ENCODE assay signal across 27 mouse cellular contexts in the genomic region with DNA sequence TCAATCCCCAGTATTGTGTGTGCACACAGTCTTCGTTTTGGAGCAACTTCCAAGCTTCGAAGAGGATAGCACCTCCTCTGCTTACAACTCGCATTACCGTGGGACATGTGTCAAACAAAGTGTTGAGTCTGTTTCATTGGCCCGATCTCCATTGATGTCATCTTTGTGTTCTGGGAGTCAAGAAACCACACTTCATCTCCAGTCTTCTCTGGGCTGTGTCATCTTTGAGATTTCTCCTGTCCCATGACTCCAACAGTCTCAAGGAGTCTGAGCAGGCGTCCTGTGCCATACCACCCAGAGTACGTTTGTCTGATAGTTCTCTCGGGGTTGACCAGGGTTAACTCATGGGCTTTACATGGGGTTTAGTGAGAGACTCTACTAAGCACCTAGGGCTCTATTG.
"Had no signal": no experiment of that assay in that cellular context is flagged by ENCODE, and none has a peak within 500 bp of the region (broad histone marks: within the 10 kb centered on the region; RNA-seq: fewer than 3 reads in every experiment).

No protein-coding gene starts in this region.

- H3K36me3 ChIP-seq: limb, embryonic 10.5 days; limb, embryonic 12.5 days; limb, embryonic 13.5 days; limb, embryonic 15.5 days; liver, embryonic 12.5 days; liver, embryonic 13.5 days; liver, embryonic 15.5 days; lung, embryonic 15.5 days; midbrain, embryonic 10.5 days; midbrain, embryonic 12.5 days; midbrain, embryonic 13.5 days; midbrain, embryonic 15.5 days had no signal

- H3K4me1 ChIP-seq: limb, embryonic 12.5 days; limb, embryonic 15.5 days; midbrain, embryonic 12.5 days; midbrain, embryonic 13.5 days; midbrain, embryonic 15.5 days had no signal

- H3K27me3 ChIP-seq: limb, embryonic 12.5 days; limb, embryonic 13.5 days; limb, embryonic 15.5 days; liver, embryonic 12.5 days; liver, embryonic 13.5 days; liver, embryonic 15.5 days; lung, embryonic 15.5 days; midbrain, embryonic 15.5 days had no signal

- H3K4me3 ChIP-seq: limb, embryonic 10.5 days; limb, embryonic 12.5 days; limb, embryonic 13.5 days; limb, embryonic 15.5 days; liver, embryonic 12.5 days; liver, embryonic 13.5 days; liver, embryonic 15.5 days; lung, embryonic 15.5 days; megakaryocyte, embryonic 14.5 days; midbrain, embryonic 10.5 days; midbrain, embryonic 12.5 days; midbrain, embryonic 13.5 days; midbrain, embryonic 15.5 days; myocyte had no signal

- H3K27ac ChIP-seq: limb, embryonic 10.5 days; limb, embryonic 12.5 days; limb, embryonic 13.5 days; limb, embryonic 15.5 days; liver, embryonic 12.5 days; liver, embryonic 13.5 days; liver, embryonic 14.5 days; liver, embryonic 15.5 days; lung, embryonic 15.5 days; macrophage; midbrain, embryonic 10.5 days; midbrain, embryonic 12.5 days; midbrain, embryonic 13.5 days; midbrain, embryonic 15.5 days had no signal

- DNase-seq: left cerebral cortex, postnatal 4 days; liver; liver, embryonic 13.5 days; liver, postnatal 0 days; lung, adult 18-20 months; lung, adult 2 months; lung, embryonic 14.5 days; lung, postnatal 10 days; lung, postnatal 14 days; lung, postnatal 36 days; lung, postnatal 4 days; midbrain, embryonic 14.5 days had no signal
